Mouse (Mus musculus) midbrain, embryonic 10.5 days (tissue): Measurements from ENCODE around the gene Pgs1. TPM values are rescaled to one million over a fixed set of nuclear protein-coding genes. Genes with fewer than 3 reads are reported as not detected.

Source experiments
- DNase-seq: peaks from one replicate; pipeline ENCODE4 v3.0.0-alpha.2; 2017; ENCODE audit warnings: low spot score
- H3K27ac ChIP-seq: fragments of 300-500 bp; sonication (generic); replicated peaks from 2 replicates; pipeline ENCODE4 v1.5.1; 2016; ENCODE audit warnings: mild to moderate bottlenecking
- H3K27me3 ChIP-seq: fragments of 300-500 bp; sonication (generic); 2 replicates; pipeline ENCODE4 v1.6.1; 2016; ENCODE audit warnings: low read depth, mild to moderate bottlenecking; ENCODE audit not compliant: poor library complexity, severe bottlenecking
- H3K36me3 ChIP-seq: fragments of 300-500 bp; sonication (generic); 2 replicates; pipeline ENCODE4 v1.6.1; 2016; ENCODE audit warnings: mild to moderate bottlenecking, moderate library complexity
- H3K4me1 ChIP-seq: fragments of 300-500 bp; sonication (generic); 2 replicates; pipeline ENCODE4 v1.6.1; 2016
- H3K4me3 ChIP-seq: fragments of 300-500 bp; sonication (generic); 2 replicates; pipeline ENCODE4 v1.5.1; 2016; ENCODE audit warnings: mild to moderate bottlenecking, moderate library complexity
- H3K9me3 ChIP-seq: fragments of 300-500 bp; sonication (generic); replicated peaks from 2 replicates; pipeline ENCODE4 v1.6.1; 2016; ENCODE audit warnings: mild to moderate bottlenecking
- WGBS: fragments of 180-500 bp; shearing (Covaris S2); methylation state at CpG from one replicate; pipeline ENCODE4 v1.1.7; 2016; 5-methylcytosine and 5-hydroxymethylcytosine counted together
- microRNA-seq: library from miRNA; unstranded; fragments of <30 nt; microRNA quantifications from one replicate; pipeline ENCODE4, GENCODE M21; 2017
- polyA plus RNA-seq: library from polyadenylated mRNA; unstranded; fragments of >200 nt; fragmentation: Nextera tagmentation; extraction: Ambion mirVana; gene quantifications from 2 replicates; pipeline ENCODE4 v1.2.1, GENCODE M21; 2016

Pgs1 gene
- polyA plus RNA-seq, 1 experiment from 2014 or later: 45.0 TPM

GRCm38 (mm10) chr11:118058872-118059271, 72.8 kb downstream of the Pgs1 start:
- Histone ChIP-seq H3K27ac (no peak overlapping the region), H3K4me1 (peaks cover 21% of the 10 kb centered on the region), H3K27me3 (no peaks in the 10 kb centered on the region), H3K36me3 (no peaks in the 10 kb centered on the region), H3K4me3 (no peak overlapping the region), H3K9me3 (no peaks in the 10 kb centered on the region)
- no peak for DNase-seq
- WGBS: 68% methylated on average over 10 of the region's 10 CpGs

GRCm38 (mm10) chr11:118060038-118060437, 73.9 kb downstream of the Pgs1 start:
- no peak overlapping the region for H3K4me3 ChIP-seq
- H3K27ac ChIP-seq: no peak overlapping the region
- DNase-seq: no peak
- H3K4me1 ChIP-seq: peaks cover 24% of the 10 kb centered on the region
- 90% methylated on average over 14 of the region's 14 CpGs for WGBS
- H3K9me3 ChIP-seq: no peaks in the 10 kb centered on the region
- H3K36me3 ChIP-seq: no peaks in the 10 kb centered on the region
- H3K27me3 ChIP-seq: no peaks in the 10 kb centered on the region

- DNase-seq: no peak
- Histone ChIP-seq H3K36me3 (no peaks in the 10 kb centered on the region), H3K9me3 (no peaks in the 10 kb centered on the region), H3K4me1 (peaks cover 41% of the 10 kb centered on the region), H3K27ac (no peak overlapping the region), H3K27me3 (no peaks in the 10 kb centered on the region), H3K4me3 (no peak overlapping the region)
- WGBS: 78% methylated on average over 8 of the region's 8 CpGs
These were observed 81.5 kb downstream of the Pgs1 start for GRCm38 (mm10) chr11:118067588-118067987.

DNA sequence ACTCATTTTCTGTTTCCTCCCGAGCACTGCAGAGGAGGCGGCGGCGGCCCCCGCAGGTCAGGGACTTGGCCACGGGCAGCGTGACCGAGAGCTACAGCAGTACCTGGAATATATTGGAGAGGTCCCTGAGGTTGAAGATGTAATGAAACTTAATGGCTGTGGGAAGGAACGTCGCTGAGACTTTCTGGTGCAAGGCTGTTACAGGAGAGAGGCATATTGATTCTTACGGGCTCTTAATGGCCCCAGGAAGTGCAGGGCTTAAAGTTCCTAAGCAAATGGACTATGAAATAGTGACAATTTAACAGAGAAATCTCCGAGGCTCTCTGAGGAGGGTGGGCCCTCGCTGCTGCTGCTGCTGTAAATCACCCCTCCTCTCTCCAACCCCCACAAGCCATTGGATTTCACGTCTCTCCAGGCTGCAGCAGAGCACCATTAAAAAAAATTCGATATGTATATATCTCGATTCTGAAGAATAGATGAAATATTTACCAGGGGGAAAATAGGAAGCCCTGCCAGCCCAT, 82.8 kb downstream of the Pgs1 start:
- no peak overlapping the region for H3K27ac ChIP-seq
- no peaks in the 10 kb centered on the region for H3K9me3 ChIP-seq
- WGBS: 89% methylated on average over 16 of the region's 16 CpGs
- peaks cover 47% of the 10 kb centered on the region for H3K4me1 ChIP-seq
- no peak for DNase-seq
- H3K27me3 ChIP-seq: no peaks in the 10 kb centered on the region
- H3K36me3 ChIP-seq: no peaks in the 10 kb centered on the region
- no peak overlapping the region for H3K4me3 ChIP-seq

- H3K27me3 ChIP-seq: no peaks in the 10 kb centered on the region
- H3K36me3 ChIP-seq: no peaks in the 10 kb centered on the region
- peaks cover 38% of the 10 kb centered on the region for H3K4me1 ChIP-seq
- no peak for DNase-seq
- H3K27ac ChIP-seq: peak overlapping the region; percentile 42; the same call in 1 of the 2 replicates
- no peak overlapping the region for H3K4me3 ChIP-seq
- WGBS: 42% methylated on average over 11 of the region's 11 CpGs
- H3K9me3 ChIP-seq: no peaks in the 10 kb centered on the region
These were observed 85.3 kb downstream of the Pgs1 start for GRCm38 (mm10) chr11:118071227-118071912.

Small RNA genes within 50 kb of the gene (microRNA-seq; reads per million reads assigned to microRNA genes)
- gene Mir6933: not detected

Other genes starting within 250 kb of the Pgs1 start
- gene Tmc8, start 204.2 kb upstream of the Pgs1 start, polyA plus RNA-seq: 0.78 and 0.93 TPM in 2 replicates
- gene Tmc6, start 204.1 kb upstream of the Pgs1 start, polyA plus RNA-seq: 10.1 and 10.5 TPM in 2 replicates
- 1.4 and 2.2 TPM in 2 replicates for gene 6030468B19Rik, start 188.6 kb upstream of the Pgs1 start, polyA plus RNA-seq
- 0.14 and 0.58 TPM in 2 replicates for gene Gm20708, start 176.6 kb upstream of the Pgs1 start, polyA plus RNA-seq
- 36.2 and 39.4 TPM in 2 replicates for gene Syngr2, start 176.6 kb upstream of the Pgs1 start, polyA plus RNA-seq
- 3.5 TPM in 2 replicates for gene Afmid, start 160.4 kb upstream of the Pgs1 start, polyA plus RNA-seq
- gene Tk1, start 160.2 kb upstream of the Pgs1 start, polyA plus RNA-seq: 123 and 137 TPM in 2 replicates
- 373 and 413 TPM in 2 replicates for gene Birc5, start 137.0 kb upstream of the Pgs1 start, polyA plus RNA-seq
- not detected in 2 replicates for gene Tmem235, start 125.5 kb upstream of the Pgs1 start, polyA plus RNA-seq
- 5.0 and 5.2 TPM in 2 replicates for gene Tha1, start 112.8 kb upstream of the Pgs1 start, polyA plus RNA-seq
- 14.1 and 14.3 TPM in 2 replicates for gene Socs3, start 16.2 kb upstream of the Pgs1 start, polyA plus RNA-seq
- gene Dnah17, start 144.3 kb downstream of the Pgs1 start, polyA plus RNA-seq: 0.14 and 0.17 TPM in 2 replicates